Mouse (Mus musculus) erythroblast, embryonic 14.5 days (primary cell): ENCODE results near the gene 4930404H24Rik. TPM values are rescaled to one million over a fixed set of nuclear protein-coding genes. Genes with fewer than 3 reads are reported as not detected.
"Not testable (repeated sequence)": the region's sequence is repeated elsewhere in the genome, so short reads cannot be mapped to it uniquely, and the experiment has no call there.

ENCODE experiments used
- H3K27me3 ChIP-seq: 2 replicates; pipeline ENCODE4 v1.6.1; 2012; ENCODE audit warnings: inconsistent platforms; ENCODE audit not compliant: control insufficient read depth
- H3K36me3 ChIP-seq: 2 replicates; pipeline ENCODE4 v1.6.1; 2012; ENCODE audit warnings: mild to moderate bottlenecking, inconsistent platforms; ENCODE audit not compliant: control insufficient read depth
- H3K4me1 ChIP-seq: 2 replicates; pipeline ENCODE4 v1.6.1; 2012; ENCODE audit warnings: inconsistent platforms; ENCODE audit not compliant: control insufficient read depth
- H3K4me3 ChIP-seq: replicated peaks from 2 replicates; pipeline ENCODE3; 2012; ENCODE audit warnings: moderate library complexity, mild to moderate bottlenecking, inconsistent platforms
- H3K9me3 ChIP-seq: 2 replicates; pipeline ENCODE4 v1.6.1; 2012; ENCODE audit warnings: low read length, inconsistent platforms, mixed read lengths; ENCODE audit not compliant: control insufficient read depth
- GATA1 ChIP-seq: IDR thresholded peaks from 2 replicates; pipeline ENCODE4 v1.6.1; 2012; ENCODE audit warnings: low read length, inconsistent platforms, mixed read lengths
- TAL1 ChIP-seq: IDR thresholded peaks from 3 replicates; pipeline ENCODE4 v1.6.1; 2012; ENCODE audit warnings: low read length, inconsistent platforms, mixed read lengths
- polyA plus RNA-seq: library from polyadenylated mRNA; stranded (reverse); fragments of >175 nt; gene quantifications from 2 replicates; pipeline ENCODE4 v1.2.3, GENCODE M21; 2012

The 4930404H24Rik gene
- polyA plus RNA-seq, 1 experiment = not detected

GRCm38 (mm10) chr2:153490940-153491339 lies 1.6 kb upstream of the 4930404H24Rik start:
- peak overlapping the region; percentile 75 for H3K4me3 ChIP-seq
- no peaks in the 10 kb centered on the region; the same call in 1 of the 2 replicates for H3K9me3 ChIP-seq
- H3K27me3 ChIP-seq = no peaks in the 10 kb centered on the region
- peaks cover 38% of the 10 kb centered on the region for H3K36me3 ChIP-seq
- peaks cover 81% of the 10 kb centered on the region for H3K4me1 ChIP-seq
- TF ChIP-seq TAL1 (no peak), GATA1 (no peak)

GRCm38 (mm10) chr2:153491512-153492178 lies 945 bp upstream of the 4930404H24Rik start:
- H3K9me3 ChIP-seq = no peaks in the 10 kb centered on the region; the same call in 1 of the 2 replicates
- H3K36me3 ChIP-seq = peaks cover 44% of the 10 kb centered on the region
- H3K4me1 ChIP-seq = peaks cover 87% of the 10 kb centered on the region
- H3K4me3 ChIP-seq = peak overlapping the region; percentile 75
- no peaks in the 10 kb centered on the region for H3K27me3 ChIP-seq
- TF ChIP-seq TAL1 (no peak), GATA1 (no peak)

- peaks cover 47% of the 10 kb centered on the region for H3K36me3 ChIP-seq
- TF ChIP-seq GATA1 = no peak
- no peak for TF ChIP-seq TAL1
- peaks cover 90% of the 10 kb centered on the region for H3K4me1 ChIP-seq
- no peaks in the 10 kb centered on the region; the same call in 1 of the 2 replicates for H3K9me3 ChIP-seq
- no peaks in the 10 kb centered on the region for H3K27me3 ChIP-seq
- H3K4me3 ChIP-seq = peak overlapping the region; percentile 75
These were observed 442 bp upstream of the 4930404H24Rik start for GRCm38 (mm10) chr2:153492179-153492517.

GRCm38 (mm10) chr2:153493393-153493731 lies 772 bp downstream of the 4930404H24Rik start:
- peaks cover 47% of the 10 kb centered on the region for H3K36me3 ChIP-seq
- no peak for TF ChIP-seq GATA1
- TF ChIP-seq TAL1 = no peak
- no peaks in the 10 kb centered on the region for H3K27me3 ChIP-seq
- peaks cover 94% of the 10 kb centered on the region for H3K4me1 ChIP-seq
- peak overlapping the region; percentile 75 for H3K4me3 ChIP-seq
- H3K9me3 ChIP-seq = no peaks in the 10 kb centered on the region; the same call in 1 of the 2 replicates

GRCm38 (mm10) chr2:153493781-153494292 lies 1.2 kb downstream of the 4930404H24Rik start:
- Histone ChIP-seq H3K4me3 (peak overlapping the region; percentile 75), H3K27me3 (no peaks in the 10 kb centered on the region), H3K9me3 (no peaks in the 10 kb centered on the region; the same call in 1 of the 2 replicates), H3K4me1 (peaks cover 94% of the 10 kb centered on the region), H3K36me3 (peaks cover 45% of the 10 kb centered on the region)
- TF ChIP-seq TAL1 (no peak), GATA1 (no peak)

- peaks cover 45% of the 10 kb centered on the region for H3K36me3 ChIP-seq
- H3K9me3 ChIP-seq = no peaks in the 10 kb centered on the region; the same call in 1 of the 2 replicates
- TF ChIP-seq GATA1 (no peak), TAL1 (no peak)
- peak overlapping the region; percentile 75 for H3K4me3 ChIP-seq
- H3K4me1 ChIP-seq = peaks cover 94% of the 10 kb centered on the region
- no peaks in the 10 kb centered on the region for H3K27me3 ChIP-seq
These were observed 1.8 kb downstream of the 4930404H24Rik start for GRCm38 (mm10) chr2:153494293-153494811.

GRCm38 (mm10) chr2:153495391-153495790 lies 2.8 kb downstream of the 4930404H24Rik start:
- Histone ChIP-seq H3K4me1 (peaks cover 90% of the 10 kb centered on the region), H3K4me3 (peak overlapping the region; percentile 43), H3K36me3 (peaks cover 40% of the 10 kb centered on the region)
- H3K27me3 ChIP-seq, H3K9me3 ChIP-seq: not testable (repeated sequence)

GRCm38 (mm10) chr2:153495818-153496217 lies 3.2 kb downstream of the 4930404H24Rik start:
- Histone ChIP-seq H3K36me3 (peaks cover 41% of the 10 kb centered on the region), H3K4me1 (peaks cover 90% of the 10 kb centered on the region), H3K27me3 (no peaks in the 10 kb centered on the region), H3K9me3 (no peaks in the 10 kb centered on the region; the same call in 1 of the 2 replicates), H3K4me3 (peak overlapping the region; percentile 43)
- TF ChIP-seq GATA1 (peak; percentile 85), TAL1 (peak; percentile 75)

- peaks cover 43% of the 10 kb centered on the region for H3K36me3 ChIP-seq
- TF ChIP-seq GATA1 (no peak), TAL1 (no peak)
- no peaks in the 10 kb centered on the region for H3K27me3 ChIP-seq
- H3K4me1 ChIP-seq = peaks cover 89% of the 10 kb centered on the region
- H3K4me3 ChIP-seq = peak overlapping the region; percentile 43
- no peaks in the 10 kb centered on the region; the same call in 1 of the 2 replicates for H3K9me3 ChIP-seq
These were observed 3.7 kb downstream of the 4930404H24Rik start for GRCm38 (mm10) chr2:153496301-153496700.

- H3K36me3 ChIP-seq = peaks cover 49% of the 10 kb centered on the region
- H3K4me1 ChIP-seq = peaks cover 83% of the 10 kb centered on the region
- TF ChIP-seq GATA1 (no peak), TAL1 (no peak)
- no peak overlapping the region for H3K4me3 ChIP-seq
- H3K27me3 ChIP-seq = no peaks in the 10 kb centered on the region
- H3K9me3 ChIP-seq = no peaks in the 10 kb centered on the region; the same call in 1 of the 2 replicates
These were observed 4.3 kb downstream of the 4930404H24Rik start for GRCm38 (mm10) chr2:153496898-153497297.
